Mouse (Mus musculus): Measurements from ENCODE around the gene Lgals7. TPM values are rescaled to one million over a fixed set of nuclear protein-coding genes. Genes with fewer than 3 reads are reported as not detected.

The Lgals7 gene
- polyA plus RNA-seq, 1 experiment from 2014 or later: 4.2 TPM

DNA sequence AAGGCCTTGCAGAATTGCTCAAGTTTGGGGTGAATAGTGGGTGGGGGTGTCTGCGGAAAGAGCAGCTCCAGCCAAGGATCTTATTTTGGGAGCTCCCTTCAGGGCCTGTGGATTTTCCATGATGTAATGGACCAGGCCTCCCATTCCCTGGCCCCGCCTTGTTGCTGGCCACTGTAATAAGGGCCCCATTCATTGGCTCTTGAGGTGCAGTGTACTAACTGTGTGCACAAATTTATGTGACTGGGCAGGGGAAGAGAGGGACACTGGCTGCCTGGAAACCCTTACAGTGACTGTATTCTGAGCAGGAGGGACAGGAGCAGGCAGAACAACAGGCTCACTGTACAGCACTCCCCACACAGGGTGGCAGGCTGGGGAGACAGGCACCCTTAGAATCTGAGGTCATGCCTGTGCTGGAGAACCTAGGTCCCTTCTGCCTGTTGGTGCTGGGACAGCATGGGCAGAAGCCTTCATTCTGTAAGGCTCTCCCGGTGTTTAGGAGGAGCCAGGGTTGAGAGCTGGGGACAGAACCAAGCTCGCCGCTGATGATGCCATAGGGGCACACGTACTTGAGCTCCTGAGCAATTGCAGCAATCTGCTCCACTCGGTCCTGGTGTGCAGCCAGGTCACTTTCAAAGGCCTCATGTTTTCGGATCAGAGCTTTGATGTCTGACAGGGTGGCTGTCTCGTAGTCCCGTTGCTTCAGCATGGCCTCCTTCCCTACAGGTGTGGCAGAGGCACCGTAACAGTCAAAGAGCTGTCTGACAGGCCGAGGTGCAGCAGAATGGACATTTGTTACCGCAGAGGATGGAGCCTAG lies 37.9 kb downstream of the Lgals7 start:
- Histone ChIP-seq H3K36me3 (peaks cover 99% of the 10 kb centered on the region), H3K9ac (no peak overlapping the region), H3K27ac (0 out of 2 replicates have a peak overlapping the region, but pooled peaks have one; percentile 30), H3K27me3 (no peaks in the 10 kb centered on the region), H3K4me2 (replicated peaks) (no peak overlapping the region), H3K4me1 (no peaks in the 10 kb centered on the region), H3K9me3 (no peaks in the 10 kb centered on the region), H3K4me3 (no peak overlapping the region)
- WGBS: 88% methylated on average over 13 of the region's 13 CpGs
- peak; percentile 37; the same call in 1 of the 2 replicates for ATAC-seq (ENCODE audit: insufficient number of reproducible peaks, insufficient read depth, low FRiP score, low TSS enrichment)

- H3K4me2 ChIP-seq (replicated peaks): no peak overlapping the region
- H3K9ac ChIP-seq: no peak overlapping the region
- 90% methylated on average over 6 of the region's 6 CpGs for WGBS
- H3K4me1 ChIP-seq: no peaks in the 10 kb centered on the region
- peaks cover 99% of the 10 kb centered on the region for H3K36me3 ChIP-seq
- H3K4me3 ChIP-seq: no peak overlapping the region
- no peaks in the 10 kb centered on the region for H3K27me3 ChIP-seq
- no peak for ATAC-seq (ENCODE audit: insufficient number of reproducible peaks, insufficient read depth, low FRiP score, low TSS enrichment)
- H3K9me3 ChIP-seq: no peaks in the 10 kb centered on the region
- H3K27ac ChIP-seq: no peak overlapping the region
Observed at GRCm38 (mm10) chr7:28902180-28902579, 38.5 kb downstream of the Lgals7 start.

GRCm38 (mm10) chr7:28902809-28903208 lies 39.2 kb downstream of the Lgals7 start:
- WGBS: 94% methylated on average over 3 of the region's 3 CpGs
- Histone ChIP-seq H3K27ac (no peak overlapping the region), H3K4me3 (no peak overlapping the region), H3K4me1 (no peaks in the 10 kb centered on the region), H3K9me3 (no peaks in the 10 kb centered on the region), H3K9ac (no peak overlapping the region), H3K4me2 (replicated peaks) (no peak overlapping the region), H3K27me3 (no peaks in the 10 kb centered on the region), H3K36me3 (peaks cover 99% of the 10 kb centered on the region)
- ATAC-seq (ENCODE audit: insufficient number of reproducible peaks, insufficient read depth, low FRiP score, low TSS enrichment): no peak

DNA sequence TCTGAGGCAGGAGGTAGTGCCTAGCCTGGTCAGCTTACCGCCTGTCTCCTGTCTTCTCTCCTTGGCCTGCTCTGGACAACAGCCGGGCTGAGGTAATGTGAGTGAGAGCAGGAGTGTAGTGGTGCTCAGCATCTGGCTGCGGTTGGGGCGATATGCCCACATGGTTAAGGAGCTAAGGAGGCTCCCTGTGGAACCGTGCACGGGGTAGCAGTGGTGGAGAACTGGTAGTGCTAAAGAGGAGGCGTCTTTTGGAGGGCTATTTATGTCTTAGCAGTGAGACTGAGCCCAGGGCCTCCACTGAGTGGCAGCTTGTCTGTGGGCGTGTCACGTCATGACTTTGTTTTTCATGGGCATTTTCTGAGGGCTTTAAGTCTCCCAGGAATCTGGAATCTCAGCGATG lies 40.1 kb downstream of the Lgals7 start:
- H3K4me3 ChIP-seq: no peak overlapping the region
- H3K9ac ChIP-seq: no peak overlapping the region
- 87% methylated on average over 10 of the region's 10 CpGs for WGBS
- H3K36me3 ChIP-seq: peaks cover 99% of the 10 kb centered on the region
- peak overlapping the region; percentile 47; the same call in 1 of the 2 replicates for H3K27ac ChIP-seq
- no peaks in the 10 kb centered on the region for H3K4me1 ChIP-seq
- no peaks in the 10 kb centered on the region for H3K9me3 ChIP-seq
- H3K27me3 ChIP-seq: no peaks in the 10 kb centered on the region
- ATAC-seq (ENCODE audit: insufficient number of reproducible peaks, insufficient read depth, low FRiP score, low TSS enrichment): no peak
- no peak overlapping the region for H3K4me2 ChIP-seq (replicated peaks)

- WGBS: 92% methylated on average over 5 of the region's 5 CpGs
- Histone ChIP-seq H3K4me1 (no peaks in the 10 kb centered on the region), H3K27ac (no peak overlapping the region)
Observed at GRCm38 (mm10) chr7:28907195-28907594, 43.5 kb downstream of the Lgals7 start.

GRCm38 (mm10) chr7:28911632-28912031 lies 48.0 kb downstream of the Lgals7 start:
- Histone ChIP-seq H3K36me3 (peaks cover 93% of the 10 kb centered on the region), H3K27ac (no peak overlapping the region)

More at GRCm38 (mm10) chr7:28907195-28907594, 43.5 kb downstream of the Lgals7 start:
- Histone ChIP-seq H3K4me2 (replicated peaks) (no peak overlapping the region), H3K4me3 (no peak overlapping the region), H3K27me3 (no peaks in the 10 kb centered on the region), H3K9ac (no peak overlapping the region), H3K36me3 (peaks cover 95% of the 10 kb centered on the region), H3K9me3 (no peaks in the 10 kb centered on the region)
- no peak for ATAC-seq (ENCODE audit: insufficient number of reproducible peaks, insufficient read depth, low FRiP score, low TSS enrichment)

GRCm38 (mm10) chr7:28913171-28913570 lies 49.5 kb downstream of the Lgals7 start:
- WGBS: 70% methylated on average over 11 of the region's 11 CpGs
- H3K9ac ChIP-seq: no peak overlapping the region
- no peak overlapping the region for H3K27ac ChIP-seq
- no peaks in the 10 kb centered on the region for H3K27me3 ChIP-seq
- peaks cover 2% of the 10 kb centered on the region; the same call in 1 of the 2 replicates for H3K4me1 ChIP-seq
- H3K36me3 ChIP-seq: peaks cover 93% of the 10 kb centered on the region
- H3K4me3 ChIP-seq: no peak overlapping the region
- H3K9me3 ChIP-seq: no peaks in the 10 kb centered on the region
- ATAC-seq (ENCODE audit: insufficient number of reproducible peaks, insufficient read depth, low FRiP score, low TSS enrichment): no peak
- H3K4me2 ChIP-seq (replicated peaks): no peak overlapping the region

More at GRCm38 (mm10) chr7:28911632-28912031, 48.0 kb downstream of the Lgals7 start:
- Histone ChIP-seq H3K4me3 (no peak overlapping the region), H3K9me3 (no peaks in the 10 kb centered on the region), H3K4me1 (no peaks in the 10 kb centered on the region), H3K4me2 (replicated peaks) (no peak overlapping the region), H3K27me3 (no peaks in the 10 kb centered on the region), H3K9ac (no peak overlapping the region)
- ATAC-seq (ENCODE audit: insufficient number of reproducible peaks, insufficient read depth, low FRiP score, low TSS enrichment): no peak
- 45% methylated on average over 4 of the region's 4 CpGs for WGBS

Other genes with a start within 250 kb of the Lgals7 start
- 0.18 TPM in 1 of 2 replicates, not detected in the other for gene Acp7, start 232.5 kb upstream of the Lgals7 start, polyA plus RNA-seq (2016; fragmentation: Nextera tagmentation; extraction: Ambion mirVana)
- 8.6 and 11.9 TPM in 2 replicates for gene Fbxo27, start 171.0 kb upstream of the Lgals7 start, polyA plus RNA-seq (2016; fragmentation: Nextera tagmentation; extraction: Ambion mirVana)
- gene Fbxo17, start 147.0 kb upstream of the Lgals7 start, polyA plus RNA-seq (2016; fragmentation: Nextera tagmentation; extraction: Ambion mirVana): 15.9 and 19.7 TPM in 2 replicates
- 135 and 138 TPM in 2 replicates for gene Mrps12, start 122.0 kb upstream of the Lgals7 start, polyA plus RNA-seq (2016; fragmentation: Nextera tagmentation; extraction: Ambion mirVana)
- 29.8 and 32.0 TPM in 2 replicates for gene Sars2, start 121.9 kb upstream of the Lgals7 start, polyA plus RNA-seq (2016; fragmentation: Nextera tagmentation; extraction: Ambion mirVana)
- gene Ccer2, start 107.7 kb upstream of the Lgals7 start, polyA plus RNA-seq (2016; fragmentation: Nextera tagmentation; extraction: Ambion mirVana): 5.0 and 6.5 TPM in 2 replicates
- 76.1 and 76.7 TPM in 2 replicates for gene Sirt2, start 97.1 kb upstream of the Lgals7 start, polyA plus RNA-seq (2016; fragmentation: Nextera tagmentation; extraction: Ambion mirVana)
- gene Nfkbib, start 96.3 kb upstream of the Lgals7 start, polyA plus RNA-seq (2016; fragmentation: Nextera tagmentation; extraction: Ambion mirVana): 38.9 and 42.0 TPM in 2 replicates
- 2.2 and 2.8 TPM in 2 replicates for gene Rinl, start 74.9 kb upstream of the Lgals7 start, polyA plus RNA-seq (2016; fragmentation: Nextera tagmentation; extraction: Ambion mirVana)
- 372 and 383 TPM in 2 replicates for gene Hnrnpl, start 55.3 kb upstream of the Lgals7 start, polyA plus RNA-seq (2016; fragmentation: Nextera tagmentation; extraction: Ambion mirVana)
- gene Ech1, start 38.6 kb upstream of the Lgals7 start, polyA plus RNA-seq (2016; fragmentation: Nextera tagmentation; extraction: Ambion mirVana): 117 and 128 TPM in 2 replicates
- gene Lgals4, start 30.0 kb upstream of the Lgals7 start, polyA plus RNA-seq (2016; fragmentation: Nextera tagmentation; extraction: Ambion mirVana): 5.4 and 7.3 TPM in 2 replicates
- gene Capn12, start 17.6 kb downstream of the Lgals7 start, polyA plus RNA-seq (2016; fragmentation: Nextera tagmentation; extraction: Ambion mirVana): 0.26 and 0.36 TPM in 2 replicates
- 233 and 253 TPM in 2 replicates for gene Actn4, start 98.5 kb downstream of the Lgals7 start, polyA plus RNA-seq (2016; fragmentation: Nextera tagmentation; extraction: Ambion mirVana)
- gene Eif3k, start 118.0 kb downstream of the Lgals7 start, polyA plus RNA-seq (2016; fragmentation: Nextera tagmentation; extraction: Ambion mirVana): 392 and 419 TPM in 2 replicates
- 6.7 and 9.3 TPM in 2 replicates for gene Map4k1, start 118.2 kb downstream of the Lgals7 start, polyA plus RNA-seq (2016; fragmentation: Nextera tagmentation; extraction: Ambion mirVana)

Measured in embryonic facial prominence, embryonic 12.5 days (tissue).